In the genomic region with DNA sequence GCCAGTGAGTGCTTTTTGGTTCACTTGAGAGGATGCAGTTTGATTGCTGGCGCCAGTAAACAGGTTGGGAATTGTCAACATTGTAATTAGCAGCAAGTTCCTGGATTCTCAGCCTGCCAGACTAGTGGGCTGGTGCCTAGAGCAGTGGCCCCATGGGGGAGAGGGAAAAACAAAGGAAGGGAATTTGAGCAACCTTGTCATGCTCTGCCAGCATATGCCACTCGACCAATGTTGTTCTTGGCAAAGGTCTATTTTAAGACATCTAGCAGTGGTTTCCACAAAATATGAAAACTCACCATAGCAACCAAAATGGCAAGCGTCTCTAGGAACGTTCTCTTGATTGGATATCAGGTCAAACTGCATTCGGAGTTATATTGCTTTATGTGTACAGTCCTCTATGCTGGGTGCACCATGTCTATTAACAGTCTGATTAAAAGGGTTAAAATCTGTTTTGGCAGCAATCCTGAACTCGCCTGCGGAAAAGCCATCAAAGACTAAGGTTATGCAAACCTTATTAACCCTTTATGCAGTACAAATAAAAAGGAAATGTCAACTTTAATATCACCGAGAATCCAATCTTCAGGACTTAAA, we compare ENCODE assay signal across 14 mouse cellular contexts.
A peak's percentile ranks its signal among the peaks of the same experiment; 100 is the strongest.
DNase-seq lines count a peak whose midpoint lies in the region; ATAC-seq and TF ChIP-seq lines count a peak whose summit lies in the region.
"Had no signal": no experiment of that assay in that cellular context is flagged by ENCODE, and none has a peak within 500 bp of the region (broad histone marks: within the 10 kb centered on the region; RNA-seq: fewer than 3 reads in every experiment).

No protein-coding gene starts in this region.

- H3K4me1 ChIP-seq in lung, embryonic 14.5 days (ENCODE audit: insufficient read depth): no peaks in the 10 kb centered on the region
- peaks cover 21% of the 10 kb centered on the region; the same call in 1 of the 2 replicates for H3K4me1 ChIP-seq in forebrain, embryonic 13.5 days
- H3K4me1 ChIP-seq in midbrain, embryonic 14.5 days (ENCODE audit: control insufficient read depth, insufficient read depth, low read length): peaks cover 2% of the 10 kb centered on the region; the same call in 1 of the 2 replicates
- H3K4me1 ChIP-seq: kidney, embryonic 15.5 days; megakaryocyte, embryonic 14.5 days had no signal

- H3K27ac ChIP-seq in lung, embryonic 14.5 days (ENCODE audit: low read depth): no peak overlapping the region
- H3K27ac ChIP-seq in forebrain, embryonic 13.5 days: no peak overlapping the region
- H3K27ac ChIP-seq in midbrain, embryonic 14.5 days (replicated peaks; ENCODE audit: low read depth, low read length): no peak overlapping the region
- H3K27ac ChIP-seq: kidney, embryonic 15.5 days; stomach, postnatal 0 days had no signal

- H3K9ac ChIP-seq in lung, embryonic 14.5 days: no peak overlapping the region
- H3K9ac ChIP-seq in forebrain, embryonic 13.5 days: no peak overlapping the region
- no peak overlapping the region for H3K9ac ChIP-seq in midbrain, embryonic 14.5 days (replicated peaks; ENCODE audit: low read length)
- H3K9ac ChIP-seq: kidney, embryonic 15.5 days had no signal

- no peaks in the 10 kb centered on the region for H3K27me3 ChIP-seq in lung, embryonic 14.5 days (ENCODE audit: insufficient read depth, low read length)
- H3K27me3 ChIP-seq in forebrain, embryonic 13.5 days: no peaks in the 10 kb centered on the region
- H3K27me3 ChIP-seq in midbrain, embryonic 14.5 days (ENCODE audit: control insufficient read depth, insufficient read depth, low read length): no peaks in the 10 kb centered on the region
- H3K27me3 ChIP-seq: kidney, embryonic 15.5 days; megakaryocyte, embryonic 14.5 days had no signal

- H3K4me3 ChIP-seq in lung, embryonic 14.5 days (ENCODE audit: low read depth, low read length): no peak overlapping the region
- H3K4me3 ChIP-seq in forebrain, embryonic 13.5 days: no peak overlapping the region
- H3K4me3 ChIP-seq in midbrain, embryonic 14.5 days (replicated peaks; ENCODE audit: low read depth, low read length): no peak overlapping the region
- H3K4me3 ChIP-seq: kidney, embryonic 15.5 days; megakaryocyte, embryonic 14.5 days had no signal

- ATAC-seq in lung, embryonic 14.5 days (ENCODE audit: insufficient read depth): no peak
- ATAC-seq in forebrain, embryonic 13.5 days: peak; percentile 91
- ATAC-seq in midbrain, embryonic 14.5 days (ENCODE audit: low FRiP score, low TSS enrichment): no peak

- DNase-seq in cerebellum, postnatal 25 days: peak; percentile 36 to 40
- DNase-seq in cerebellum, postnatal 4 days (ENCODE audit: low spot score in 2 of 2): no peak
- peak; percentile 9 for DNase-seq in lung, embryonic 14.5 days
- DNase-seq in lung, postnatal 4 days: no peak
- DNase-seq in midbrain, embryonic 14.5 days: peak; percentile 49
- no peak for DNase-seq in T-cell, adult 2 months (ENCODE audit: low spot score)
- DNase-seq in thymus, postnatal 10 days (ENCODE audit: low spot score in 2 of 2): no peak
- DNase-seq: layer of hippocampus, postnatal 36 days; liver; right cerebral cortex, postnatal 25 days had no signal

- no peak overlapping the region for H3K4me2 ChIP-seq in lung, embryonic 14.5 days
- peak overlapping the region; percentile 6 for H3K4me2 ChIP-seq in forebrain, embryonic 13.5 days
- no peak overlapping the region for H3K4me2 ChIP-seq in midbrain, embryonic 14.5 days (ENCODE audit: low read length)
- H3K4me2 ChIP-seq: kidney, embryonic 15.5 days had no signal

- H3K36me3 ChIP-seq in lung, embryonic 14.5 days (ENCODE audit: insufficient read depth): no peaks in the 10 kb centered on the region
- H3K36me3 ChIP-seq in forebrain, embryonic 13.5 days (ENCODE audit: poor library complexity, severe bottlenecking): no peaks in the 10 kb centered on the region
- H3K36me3 ChIP-seq in midbrain, embryonic 14.5 days (ENCODE audit: control insufficient read depth, insufficient read depth, low read length): no peaks in the 10 kb centered on the region
- H3K36me3 ChIP-seq: kidney, embryonic 15.5 days had no signal

- TF ChIP-seq CTCF in lung, embryonic 14.5 days (IDR thresholded peaks at IDR 0.05; ENCODE audit: low read depth): no peak

- WGBS in lung, embryonic 14.5 days: 46% methylated on average over 8 of the region's 8 CpGs
- 35% methylated on average over 8 of the region's 8 CpGs for WGBS in forebrain, embryonic 13.5 days
- 50% methylated on average over 8 of the region's 8 CpGs for WGBS in midbrain, embryonic 14.5 days

- H3K9me3 ChIP-seq in lung, embryonic 14.5 days (ENCODE audit: low read depth, low read length): no peaks in the 10 kb centered on the region
- no peaks in the 10 kb centered on the region for H3K9me3 ChIP-seq in forebrain, embryonic 13.5 days (replicated peaks)
- no peaks in the 10 kb centered on the region for H3K9me3 ChIP-seq in midbrain, embryonic 14.5 days (ENCODE audit: control insufficient read depth, low read length)
- H3K9me3 ChIP-seq: kidney, embryonic 15.5 days; megakaryocyte, embryonic 14.5 days had no signal

Comparison
In these comparisons a context has a peak if more than half of its experiments do, and no peak if none do; other contexts are left out.
1. DNase-seq: peak in cerebellum, postnatal 25 days (2 of 2), lung, embryonic 14.5 days (single experiment) and midbrain, embryonic 14.5 days (single experiment); none in cerebellum, postnatal 4 days (0 of 2), lung, postnatal 4 days (0 of 2), T-cell, adult 2 months (single experiment) and thymus, postnatal 10 days (0 of 2).